Mouse (Mus musculus) kidney, adult 2 months (tissue): ENCODE results near the gene Cnpy3.

Experiments used
- CTCF ChIP-seq: fragments of 200-500 bp; conservative IDR thresholded peaks from 2 replicates; pipeline ENCODE4 v1.5.1; 2011; ENCODE audit warnings: low read depth, mild to moderate bottlenecking, control low read depth, low read length, moderate library complexity, mixed read lengths; ENCODE audit not compliant: insufficient read depth, insufficient read length
- POLR2A ChIP-seq: fragments of 200-500 bp; IDR thresholded peaks from one replicate; pipeline ENCODE4 v1.6.1; 2011; ENCODE audit warnings: low read depth, low read length, control low read depth

DNA sequence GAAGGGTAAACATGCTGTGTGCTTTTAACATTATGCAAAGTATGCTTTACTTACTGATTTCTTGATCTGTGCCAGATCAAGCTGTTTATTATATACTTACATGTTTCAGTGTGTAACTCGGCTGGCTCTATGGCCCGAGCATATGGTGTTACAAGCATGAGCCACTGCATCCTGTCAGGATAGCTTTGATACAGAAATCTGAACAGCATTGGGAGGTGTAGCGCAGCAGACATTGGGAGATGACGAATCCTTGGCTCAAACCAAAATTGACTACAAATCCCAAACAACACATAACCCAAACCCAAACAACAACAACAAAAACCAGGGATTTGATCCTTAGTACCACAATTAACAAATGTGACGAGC is 20.0 kb upstream of the Cnpy3 start:
- TF ChIP-seq CTCF (no peak), POLR2A (no peak)
